Mouse (Mus musculus) common myeloid progenitor, adult 5-6 weeks (primary cell): ENCODE measurements around the gene Cspg5. TPM values are rescaled to one million over a fixed set of nuclear protein-coding genes. Genes with fewer than 3 reads are reported as not detected.
A peak's percentile ranks its signal among the peaks of the same experiment; 100 is the strongest.

ENCODE experiments used
- ATAC-seq: replicated peaks from 2 replicates; pipeline ENCODE4 v1.8.0; 2016; ENCODE audit warnings: low read depth, mild to moderate bottlenecking, moderate TSS enrichment, inconsistent platforms; ENCODE audit not compliant: poor library complexity, severe bottlenecking
- total RNA-seq: library from RNA; stranded (forward); fragments of 200-1000, 187-1606 nt; gene quantifications from 2 replicates; pipeline ENCODE4 v1.2.3, GENCODE M21; 2017

The Cspg5 gene
- total RNA-seq, 1 experiment from 2014 or later: 1.6 TPM

DNA sequence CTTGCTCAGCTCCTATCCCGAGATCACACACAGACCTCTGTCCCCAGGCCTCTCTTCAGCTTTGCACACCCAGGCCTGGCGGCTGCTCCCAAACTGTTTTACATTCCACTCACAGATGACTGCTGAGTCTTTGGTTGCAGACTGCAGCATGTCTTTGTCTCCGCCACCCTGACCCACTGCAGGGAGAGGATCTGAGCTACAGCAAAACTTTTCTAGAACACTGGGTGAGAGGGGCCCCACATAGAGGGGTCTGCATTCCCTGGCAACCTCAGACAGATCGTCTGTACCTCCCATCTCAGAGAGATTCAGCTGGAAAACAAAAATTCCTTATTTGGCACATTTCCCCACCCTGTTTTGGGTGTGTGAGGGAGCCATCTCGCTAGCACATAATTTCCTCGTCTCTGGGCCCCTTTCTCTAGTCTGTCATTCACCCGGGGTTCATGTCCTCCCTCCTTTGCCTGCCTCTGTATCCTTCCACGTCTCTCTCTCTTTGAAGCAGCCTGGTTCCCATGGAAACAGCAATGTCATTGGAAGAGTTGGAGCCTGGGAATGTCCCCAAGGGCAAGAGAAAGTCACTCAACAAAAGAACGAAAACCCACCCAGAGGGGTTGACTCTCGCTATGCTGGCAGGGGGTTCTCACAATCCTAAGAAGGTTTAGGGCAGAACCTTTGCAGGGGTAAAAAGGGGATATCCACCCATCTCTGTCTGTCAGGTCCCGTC lies 6.4 kb downstream of the Cspg5 start:
- no peak for ATAC-seq

DNA sequence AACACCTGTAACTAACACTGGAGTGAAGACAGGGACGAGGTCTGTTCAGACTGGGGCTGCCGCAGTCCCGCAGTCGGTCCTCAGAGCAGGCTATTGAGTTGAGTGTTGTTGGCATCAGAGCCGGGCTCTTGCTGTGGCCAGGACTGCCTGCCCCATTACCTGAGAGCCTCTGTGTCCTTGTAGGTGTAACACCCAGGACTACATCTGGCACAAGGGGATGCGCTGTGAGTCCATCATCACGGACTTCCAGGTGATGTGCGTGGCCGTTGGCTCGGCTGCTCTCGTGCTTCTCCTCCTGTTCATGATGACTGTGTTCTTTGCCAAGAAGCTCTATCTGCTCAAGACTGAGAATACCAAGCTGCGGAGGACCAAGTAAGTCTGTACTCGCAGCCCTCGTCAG lies 7.2 kb downstream of the Cspg5 start:
- ATAC-seq: no peak

DNA sequence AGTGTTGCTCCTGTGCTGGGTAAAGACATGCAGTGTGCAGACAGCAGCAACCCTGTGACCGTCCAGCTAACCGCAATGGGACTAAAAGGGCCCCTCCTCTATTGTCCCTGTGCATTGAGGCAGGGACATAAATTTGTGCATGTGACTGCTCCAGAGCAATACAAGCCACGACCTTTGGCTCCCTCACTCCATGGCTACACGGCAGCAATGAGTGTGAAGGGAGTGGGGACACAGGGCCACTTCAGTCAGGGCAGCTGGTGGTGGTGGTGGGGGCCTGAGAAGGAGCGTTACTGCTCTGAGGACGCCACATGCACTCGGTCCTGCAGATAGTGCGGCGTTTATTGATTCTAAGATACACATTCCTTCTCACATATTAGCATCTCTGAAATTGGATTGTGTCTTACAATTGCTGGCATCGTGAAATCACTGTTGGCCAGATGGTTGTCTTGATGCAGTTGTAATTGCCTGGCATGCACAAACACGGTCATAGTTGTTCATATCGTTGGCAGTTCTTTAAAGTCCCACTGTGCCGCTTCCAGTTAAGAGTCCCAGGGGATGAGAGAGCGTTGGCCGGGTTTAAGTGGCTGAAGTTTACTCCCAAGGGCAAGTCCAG lies 11.9 kb downstream of the Cspg5 start:
- no peak for ATAC-seq

DNA sequence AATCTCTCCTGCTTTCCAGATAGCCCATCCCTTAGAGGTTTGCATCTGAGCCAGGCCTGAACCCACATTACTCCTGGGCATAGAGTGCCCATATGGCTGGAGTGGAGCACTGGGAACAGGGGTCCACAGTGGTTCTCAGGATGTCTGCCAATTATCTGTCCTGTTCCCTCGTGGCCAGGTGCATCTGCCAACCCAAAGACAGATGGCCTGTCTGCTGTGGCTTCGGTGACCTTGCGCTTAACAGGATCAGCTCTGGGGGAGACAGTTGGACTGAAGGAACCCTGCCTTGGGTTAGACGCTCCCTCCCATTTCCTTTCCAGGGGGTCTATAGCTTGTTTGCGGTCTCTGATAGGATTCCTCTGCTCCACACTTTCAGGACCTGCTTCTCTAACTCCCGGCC lies 15.1 kb downstream of the Cspg5 start:
- ATAC-seq: no peak

DNA sequence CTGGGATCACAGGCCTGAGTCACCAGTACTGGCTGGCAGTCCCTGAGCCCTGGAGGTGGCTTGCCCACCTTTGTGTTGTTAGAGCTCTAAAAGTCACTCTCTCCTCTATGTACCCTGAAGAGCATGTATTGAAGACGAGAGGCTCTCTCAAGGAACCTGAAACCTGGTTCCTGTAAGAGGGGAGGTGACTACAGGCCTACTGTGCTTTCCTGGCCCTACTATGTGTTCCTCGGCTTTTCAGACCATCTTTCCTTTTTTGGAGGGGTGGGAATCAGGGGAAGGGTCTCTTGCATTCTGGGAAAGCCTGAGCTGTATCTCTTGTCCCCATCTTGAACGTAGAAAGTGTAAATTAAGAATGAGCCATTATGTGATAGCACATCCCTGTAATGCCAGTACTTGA lies 15.5 kb downstream of the Cspg5 start:
- ATAC-seq: no peak

DNA sequence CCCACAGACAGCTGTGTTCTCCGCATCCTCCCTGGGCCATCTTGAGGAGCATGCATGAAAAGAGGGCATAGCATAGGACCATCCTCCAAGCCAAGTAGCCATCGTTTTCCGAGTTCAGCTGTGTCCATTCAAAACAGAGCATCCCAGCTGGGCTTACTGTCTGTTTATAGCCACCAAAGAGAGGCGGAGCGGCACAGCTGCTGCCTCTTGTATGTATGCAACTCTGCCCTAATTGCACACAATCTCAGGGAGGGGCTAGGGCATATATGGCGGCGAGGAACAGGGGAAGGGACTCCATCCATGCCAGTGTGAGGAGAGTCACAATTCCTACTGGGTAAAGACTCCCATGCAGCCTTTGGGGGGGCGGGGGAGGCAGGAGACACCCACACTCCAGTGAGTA lies 19.6 kb downstream of the Cspg5 start:
- no peak for ATAC-seq

DNA sequence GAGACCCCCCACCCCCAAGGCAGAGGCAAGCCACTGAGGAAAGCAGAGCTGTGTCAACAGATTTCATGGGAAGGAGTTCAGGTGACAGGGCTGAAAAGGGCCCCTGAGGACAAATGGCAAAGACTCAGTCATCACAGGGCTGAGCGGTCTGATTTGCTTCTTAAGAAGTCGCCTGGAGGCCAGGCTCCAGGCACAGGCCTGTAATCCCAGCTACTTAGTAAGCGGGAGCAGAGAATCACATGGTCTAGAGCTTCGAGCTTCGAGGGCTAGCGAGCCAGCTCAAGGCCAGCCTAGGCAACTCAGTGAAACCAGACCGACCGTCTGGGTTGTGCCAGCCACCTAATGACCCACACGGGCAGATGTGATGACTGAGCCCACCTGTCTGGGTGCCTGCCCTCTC lies 21.4 kb downstream of the Cspg5 start:
- no peak for ATAC-seq

DNA sequence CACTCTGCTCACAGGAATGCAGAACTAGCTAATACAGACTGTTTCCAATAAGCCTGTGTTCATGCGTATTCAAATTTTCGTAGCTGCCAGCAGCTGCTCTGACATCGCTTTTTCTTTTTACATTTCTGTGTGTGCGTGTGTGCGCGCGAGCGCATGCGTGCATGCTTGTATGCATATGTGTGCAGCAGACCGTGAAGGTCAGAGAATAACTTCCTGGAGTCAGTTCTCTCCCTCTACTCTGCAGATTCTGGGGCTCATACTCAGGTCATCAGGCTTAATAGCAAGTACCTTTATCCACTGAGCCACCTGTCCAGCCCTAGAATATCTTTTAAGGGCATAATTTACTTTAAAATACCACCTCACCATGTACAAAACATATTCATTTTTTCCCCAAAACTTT lies 24.8 kb downstream of the Cspg5 start:
- no peak for ATAC-seq

DNA sequence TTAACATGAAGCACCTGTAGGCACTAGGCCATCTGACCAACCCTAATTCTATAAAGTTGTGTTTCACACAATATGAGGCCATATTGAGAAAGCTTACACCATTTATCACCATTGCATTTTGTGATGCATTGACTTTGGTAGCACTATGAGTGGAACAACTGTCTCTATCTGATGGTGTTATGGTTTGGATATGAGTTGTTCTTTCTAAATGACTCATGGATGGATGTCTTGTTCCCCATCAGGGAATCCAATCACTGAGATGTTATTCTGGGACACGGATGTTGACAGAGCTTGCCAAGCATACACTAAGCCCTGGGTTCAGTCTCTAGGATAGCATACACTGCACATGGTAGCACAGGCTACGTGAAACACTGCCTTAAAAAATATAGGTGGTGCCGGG lies 28.7 kb downstream of the Cspg5 start:
- ATAC-seq: no peak

DNA sequence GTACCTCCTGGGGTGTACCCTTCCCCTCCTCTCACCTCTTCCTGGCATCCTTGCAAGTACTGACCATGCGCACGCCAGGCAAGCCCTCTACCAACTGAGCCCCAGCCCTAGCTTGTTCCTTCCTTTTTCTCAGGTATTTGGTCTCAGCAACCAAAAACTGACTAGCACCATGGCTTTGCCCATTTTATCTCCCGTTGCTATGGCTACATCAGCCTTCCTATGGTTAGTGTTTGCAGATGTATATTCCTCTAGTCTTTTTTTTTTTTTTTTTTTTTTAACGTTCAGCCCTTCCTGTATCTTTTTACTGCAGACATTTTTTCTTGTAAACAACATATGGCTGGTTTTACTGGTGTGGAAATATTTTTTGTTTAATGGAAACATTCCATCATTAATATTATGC lies 29.9 kb downstream of the Cspg5 start:
- 0 out of 2 replicates have a peak, but pooled peaks have one; percentile 42 for ATAC-seq

DNA sequence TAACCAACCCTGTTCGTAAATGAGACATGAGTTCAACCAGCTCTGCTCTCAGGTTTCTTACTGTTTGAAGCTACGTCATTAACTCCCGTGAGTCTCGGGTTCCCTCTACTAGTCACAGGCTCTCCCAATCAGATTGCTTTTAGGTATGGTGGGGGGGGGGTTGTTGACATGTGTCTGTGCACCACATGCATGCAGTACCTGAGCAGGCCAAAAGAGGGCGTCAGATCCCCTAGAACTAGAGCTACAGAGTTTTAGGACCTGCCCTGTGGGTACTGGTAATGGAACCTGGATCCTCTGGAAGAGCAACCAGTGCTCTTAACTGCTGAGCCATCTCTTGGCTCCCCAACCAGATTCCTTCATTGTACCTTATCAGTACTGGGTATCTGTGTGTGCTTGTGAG lies 32.3 kb downstream of the Cspg5 start:
- ATAC-seq: no peak

DNA sequence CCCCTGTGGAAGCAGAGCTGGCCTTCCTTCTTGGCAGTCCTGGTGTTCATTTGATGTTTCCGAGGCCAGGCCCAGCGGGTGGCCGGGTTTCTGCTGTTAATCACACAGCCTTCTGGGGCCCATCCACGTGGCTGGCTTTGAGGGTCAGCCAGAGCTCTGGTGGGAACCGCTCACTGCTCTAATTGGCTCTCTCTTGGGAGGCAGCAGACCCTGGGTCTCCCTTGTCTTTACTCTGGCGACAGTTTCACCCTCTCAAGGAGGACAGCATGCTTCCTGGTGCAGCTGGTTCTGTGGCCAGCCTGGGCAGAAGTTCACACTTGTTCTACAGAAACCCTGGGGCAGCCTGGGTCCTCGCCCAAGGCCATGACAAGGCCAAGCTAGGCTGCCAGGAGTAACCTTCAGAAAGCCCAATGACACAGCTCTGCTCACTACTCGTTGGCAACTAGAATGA lies 33.9 kb downstream of the Cspg5 start:
- ATAC-seq: no peak

DNA sequence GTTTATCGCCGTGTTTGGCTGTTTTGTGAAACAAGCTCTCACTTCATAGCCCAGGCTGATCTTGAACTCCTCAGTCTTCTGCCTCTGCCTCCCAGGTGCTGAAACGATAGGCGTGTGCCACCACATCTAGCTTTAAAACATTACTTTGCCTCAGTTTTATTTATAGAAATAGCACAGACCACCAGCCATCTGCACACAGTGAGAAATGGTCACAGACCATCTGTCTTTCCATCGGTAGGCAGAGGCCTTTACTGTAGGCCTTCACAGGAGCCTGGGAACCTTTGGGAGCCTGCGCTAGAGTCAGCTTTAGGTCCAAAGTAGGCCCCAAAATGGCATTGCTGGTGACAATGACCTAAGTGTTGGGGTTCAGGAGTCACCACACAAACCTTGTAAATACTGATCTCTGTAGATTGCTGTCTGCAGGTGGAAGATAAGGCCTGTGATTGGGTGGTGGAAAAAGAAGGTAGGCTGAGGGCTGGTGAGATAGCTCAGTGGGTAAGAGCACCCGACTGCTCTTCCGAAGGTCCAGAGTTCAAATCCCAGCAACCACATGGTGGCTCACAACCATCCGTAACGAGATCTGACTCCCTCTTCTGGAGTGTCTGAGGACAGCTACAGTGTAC lies 40.6 kb downstream of the Cspg5 start:
- no peak for ATAC-seq

DNA sequence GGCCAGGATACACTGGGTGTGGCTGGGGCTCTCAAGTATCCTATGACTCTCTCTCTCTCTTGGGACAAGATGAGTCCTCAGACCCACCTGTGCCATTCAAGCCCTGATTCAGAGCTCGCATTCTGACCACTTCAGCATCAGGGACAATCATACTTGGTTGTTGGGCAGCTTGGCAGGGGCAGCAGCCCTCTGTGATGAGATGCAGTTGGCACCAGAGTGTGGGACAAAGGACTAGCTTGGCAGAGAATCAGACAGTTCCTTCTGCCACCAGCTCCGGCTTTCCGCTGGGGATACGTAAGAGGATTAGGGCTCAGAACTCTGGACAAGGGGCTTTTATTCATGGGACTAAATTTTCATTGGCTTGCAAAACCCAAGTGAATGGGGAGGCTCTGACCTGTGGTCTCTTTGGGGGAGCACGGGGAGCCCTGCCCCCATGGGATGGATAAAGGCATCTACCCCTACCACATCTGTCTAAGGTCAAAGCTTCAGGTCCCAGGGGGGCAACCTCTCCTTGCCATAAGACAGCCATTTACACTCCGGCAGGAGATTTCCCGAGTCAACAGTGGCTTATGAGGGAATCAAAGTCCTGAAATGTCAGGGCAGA lies 43.8 kb downstream of the Cspg5 start:
- ATAC-seq: no peak

DNA sequence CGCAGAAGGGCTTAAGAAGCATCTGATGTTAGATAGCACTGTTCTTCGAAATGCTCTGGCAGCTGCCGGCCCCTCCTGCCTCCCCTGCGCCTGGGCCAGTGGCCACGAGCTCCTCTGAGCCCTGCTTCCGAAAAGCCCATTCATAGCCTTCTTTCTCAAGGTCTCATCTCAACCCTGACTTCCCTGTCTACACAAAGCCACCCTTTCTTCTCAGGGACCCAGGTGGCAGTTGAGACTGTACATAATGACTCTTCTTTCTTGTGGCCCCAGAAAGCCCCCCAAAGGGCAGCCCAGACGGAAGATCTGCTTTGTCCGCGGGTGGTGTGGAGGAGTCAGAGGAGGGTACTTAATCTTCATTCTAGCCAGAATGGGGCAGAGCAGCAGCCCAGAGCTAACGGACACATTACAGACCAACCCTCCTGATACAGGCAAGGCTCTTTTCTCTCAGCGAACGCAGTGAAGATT lies 49.7 kb downstream of the Cspg5 start:
- no peak for ATAC-seq

DNA sequence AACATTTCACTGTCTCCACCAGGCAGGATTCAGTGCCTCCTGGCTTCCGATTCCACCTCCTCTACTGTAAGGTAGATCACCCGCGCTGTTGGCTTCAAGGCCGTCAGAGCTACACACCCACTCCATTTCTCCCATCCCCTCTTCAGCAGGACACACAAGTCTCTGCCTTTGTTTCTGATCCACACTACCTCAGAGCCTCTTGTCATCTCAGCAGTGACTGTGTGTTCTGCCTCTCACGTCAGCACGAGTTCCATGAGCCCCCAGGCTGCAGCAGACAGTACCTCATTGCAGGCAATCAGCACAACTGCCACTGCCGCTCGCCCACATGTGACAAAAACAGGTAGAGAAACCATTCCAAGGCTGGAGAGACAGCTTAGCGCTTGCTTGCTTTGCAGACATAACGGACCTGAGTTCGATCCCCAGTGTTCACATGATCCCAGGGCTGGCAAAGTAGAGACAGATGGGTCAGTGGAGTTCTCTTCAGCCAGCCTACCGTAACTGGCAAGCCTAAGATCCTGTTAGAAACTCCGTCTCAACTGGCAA lies 50.4 kb downstream of the Cspg5 start:
- ATAC-seq: no peak

DNA sequence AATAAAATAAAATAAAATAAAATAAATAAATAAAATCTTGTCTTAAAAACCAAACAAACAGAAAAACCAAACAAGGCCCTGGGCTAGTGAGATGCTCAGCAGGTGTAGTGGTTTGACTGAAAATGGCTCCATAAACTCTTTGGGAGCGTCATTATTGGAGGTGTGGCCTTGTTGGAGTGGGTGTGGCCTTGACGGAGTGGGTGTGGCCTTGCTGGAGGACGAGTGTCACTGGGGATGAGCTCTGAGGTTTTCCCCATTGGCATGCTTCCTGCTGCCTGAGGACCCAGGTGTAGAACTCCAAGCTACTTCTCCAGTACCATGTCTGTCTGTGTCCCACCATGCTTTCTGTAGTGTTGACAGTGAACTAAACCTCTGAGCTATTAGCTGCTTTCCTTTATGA lies 51.2 kb downstream of the Cspg5 start:
- no peak for ATAC-seq

DNA sequence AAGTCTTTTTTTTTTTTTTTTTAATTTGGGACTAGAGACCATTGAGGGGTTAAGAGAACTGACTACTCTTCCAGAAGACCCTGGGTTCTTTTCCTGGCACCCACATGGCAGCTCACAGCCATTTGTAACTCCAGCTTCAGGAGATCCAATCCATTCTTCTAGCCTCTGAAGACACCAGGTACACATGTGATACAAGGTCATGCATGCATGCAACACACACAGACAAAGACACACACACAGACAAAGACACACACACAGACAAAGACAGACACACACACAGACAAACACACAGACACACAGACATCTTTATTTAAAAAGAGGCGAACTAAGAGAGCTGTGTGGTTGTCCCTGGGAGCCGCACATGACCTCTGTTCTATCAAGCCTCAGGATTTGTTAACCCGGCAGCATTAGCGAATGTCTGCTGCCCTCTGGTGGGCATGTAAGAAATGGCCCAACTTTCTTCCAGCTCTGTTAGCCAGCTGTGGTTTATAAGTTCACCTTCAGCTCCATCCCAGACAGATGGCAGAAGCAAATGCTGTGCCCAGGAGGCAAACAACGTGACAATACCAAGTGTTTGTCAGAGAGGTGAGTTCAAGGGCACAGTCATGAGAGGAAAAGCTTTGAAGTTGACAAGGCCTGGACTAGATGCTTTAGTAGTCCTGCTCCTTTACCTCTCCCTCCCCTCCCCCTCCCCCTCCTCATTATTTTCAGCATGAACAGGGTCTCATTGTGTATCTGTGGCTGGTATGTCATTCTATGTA lies 53.5 kb downstream of the Cspg5 start:
- ATAC-seq: peak; percentile 97

DNA sequence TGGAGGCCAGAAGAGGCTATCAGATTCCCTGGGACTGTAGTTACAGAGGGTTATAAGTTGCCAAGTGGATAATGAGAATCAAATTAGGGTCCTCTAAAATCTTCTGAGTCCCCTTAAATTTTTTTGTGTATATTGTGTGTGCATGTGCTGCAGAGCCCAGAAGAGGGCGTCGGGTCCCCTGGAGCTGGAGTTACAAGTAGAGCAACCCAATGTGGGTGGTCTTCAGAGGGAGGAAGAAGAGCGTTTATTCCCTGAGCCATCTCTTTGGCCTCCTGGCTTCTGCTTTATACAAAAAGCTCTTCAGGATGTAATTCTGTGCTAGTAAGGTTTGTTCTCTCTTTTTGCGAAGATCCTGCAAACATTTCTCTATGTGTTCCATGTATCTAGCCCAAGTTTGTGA lies 60.9 kb downstream of the Cspg5 start:
- peak; percentile 50 for ATAC-seq
